Mouse (Mus musculus) cerebellum, adult 2 months (tissue): ENCODE measurements around the gene Itga2b. TPM values are rescaled to one million over a fixed set of nuclear protein-coding genes. Genes with fewer than 3 reads are reported as not detected.

ENCODE experiments used
- DNase-seq, 2 experiments: peaks; one replicate each; pipeline ENCODE4 v3.0.0; 2021
- H3K27ac ChIP-seq: fragments of 200-500 bp; 2 replicates; pipeline ENCODE4 v1.5.1; 2012; ENCODE audit warnings: low read length, control low read depth, inconsistent platforms; ENCODE audit not compliant: insufficient read depth
- H3K27me3 ChIP-seq: fragments of 200-500 bp; 2 replicates; pipeline ENCODE4 v1.6.1; 2012; ENCODE audit warnings: inconsistent platforms, mild to moderate bottlenecking, low read length, moderate library complexity; ENCODE audit not compliant: control insufficient read depth, insufficient read depth
- H3K4me1 ChIP-seq: fragments of 200-500 bp; 2 replicates; pipeline ENCODE4 v1.6.1; 2011; ENCODE audit warnings: low read length; ENCODE audit not compliant: control insufficient read depth, insufficient read depth
- H3K4me3 ChIP-seq: fragments of 200-500 bp; replicated peaks from 2 replicates; pipeline ENCODE3; 2011; ENCODE audit warnings: mild to moderate bottlenecking, low read depth, low read length, control low read depth; ENCODE audit not compliant: insufficient read depth
- CTCF ChIP-seq: fragments of 200-500 bp; IDR thresholded peaks from 2 replicates; pipeline ENCODE4 v1.5.1; 2011; ENCODE audit warnings: low read depth, mild to moderate bottlenecking, control low read depth, low read length, moderate library complexity, borderline replicate concordance; ENCODE audit not compliant: insufficient read depth
- POLR2A ChIP-seq: fragments of 200-500 bp; IDR thresholded peaks from 2 replicates; pipeline ENCODE4 v1.6.1; 2011; ENCODE audit warnings: low read length, control low read depth, borderline replicate concordance; ENCODE audit not compliant: insufficient read depth
- WGBS: fragments of 180-500 bp; shearing (Covaris S2); methylation state at CpG from one replicate; pipeline ENCODE4 v1.1.7; 2018; 5-methylcytosine and 5-hydroxymethylcytosine counted together
- polyA plus RNA-seq: library from polyadenylated mRNA; depleted of rRNA; stranded (reverse); fragments of >200 nt; gene quantifications from 2 replicates; pipeline ENCODE4 v1.2.3, GENCODE M21; 2012

Itga2b gene
- polyA plus RNA-seq, 1 experiment, result 4.0 TPM

GRCm38 (mm10) chr11:102493241-102493640 is 23.3 kb upstream of the Itga2b start:
- H3K27me3 ChIP-seq, result no peaks in the 10 kb centered on the region
- H3K27ac ChIP-seq, result no peak overlapping the region
- H3K4me3 ChIP-seq, result no peak overlapping the region
- DNase-seq, result no peak
- TF ChIP-seq CTCF, result no peak
- 84% methylated on average over 2 of the region's 2 CpGs for WGBS
- no peaks in the 10 kb centered on the region for H3K4me1 ChIP-seq

GRCm38 (mm10) chr11:102487901-102488300 is 18.0 kb upstream of the Itga2b start:
- H3K27ac ChIP-seq, result no peak overlapping the region
- no peaks in the 10 kb centered on the region for H3K27me3 ChIP-seq
- H3K4me1 ChIP-seq, result no peaks in the 10 kb centered on the region
- TF ChIP-seq POLR2A, result no peak
- TF ChIP-seq CTCF, result no peak
- 91% methylated on average over 2 of the region's 2 CpGs for WGBS
- H3K4me3 ChIP-seq, result no peak overlapping the region
- no peak for DNase-seq

DNA sequence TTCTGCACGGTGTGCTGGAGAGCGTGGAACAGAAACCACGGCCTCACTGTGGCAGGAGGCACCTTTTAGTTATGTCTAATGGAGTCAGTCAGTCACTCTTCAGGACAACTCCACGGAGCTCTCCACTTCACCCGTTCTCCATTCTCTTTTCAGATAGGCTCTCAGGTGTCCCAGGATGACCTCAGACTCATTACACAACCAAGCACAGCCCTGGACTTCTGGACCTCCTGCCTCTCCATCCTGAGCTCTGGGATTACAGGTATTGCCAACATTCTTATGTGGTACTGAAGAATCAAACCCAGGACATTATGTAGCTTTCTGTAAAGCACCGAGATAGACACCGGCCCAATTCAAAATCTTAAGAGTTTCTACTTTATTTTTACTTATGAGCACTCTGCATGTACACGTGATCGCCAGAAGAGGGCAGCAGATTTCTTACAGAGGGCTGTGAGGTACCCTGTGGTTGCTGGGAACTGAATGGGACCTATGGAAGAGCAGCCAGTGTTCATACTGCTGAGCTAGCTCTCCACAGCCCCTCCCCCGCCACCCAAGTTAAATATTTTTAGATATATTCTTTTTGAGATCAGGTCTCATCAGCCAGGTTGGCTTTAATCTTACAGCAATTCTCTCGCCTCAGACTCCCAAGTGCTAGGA is 16.9 kb upstream of the Itga2b start:
- TF ChIP-seq CTCF (peak; percentile 65), POLR2A (no peak)
- Histone ChIP-seq H3K27ac (no peak overlapping the region), H3K27me3 (no peaks in the 10 kb centered on the region), H3K4me3 (no peak overlapping the region), H3K4me1 (no peaks in the 10 kb centered on the region)
- 67% methylated on average over 11 of the region's 11 CpGs for WGBS
- DNase-seq, result peak in 1 of 2 experiments; percentile 58

GRCm38 (mm10) chr11:102481779-102482178 is 11.9 kb upstream of the Itga2b start:
- no peak overlapping the region for H3K27ac ChIP-seq
- H3K4me1 ChIP-seq, result no peaks in the 10 kb centered on the region
- no peak for DNase-seq
- WGBS, result 94% methylated on average over 10 of the region's 10 CpGs
- TF ChIP-seq CTCF (no peak), POLR2A (no peak)
- no peak overlapping the region for H3K4me3 ChIP-seq
- H3K27me3 ChIP-seq, result no peaks in the 10 kb centered on the region

DNA sequence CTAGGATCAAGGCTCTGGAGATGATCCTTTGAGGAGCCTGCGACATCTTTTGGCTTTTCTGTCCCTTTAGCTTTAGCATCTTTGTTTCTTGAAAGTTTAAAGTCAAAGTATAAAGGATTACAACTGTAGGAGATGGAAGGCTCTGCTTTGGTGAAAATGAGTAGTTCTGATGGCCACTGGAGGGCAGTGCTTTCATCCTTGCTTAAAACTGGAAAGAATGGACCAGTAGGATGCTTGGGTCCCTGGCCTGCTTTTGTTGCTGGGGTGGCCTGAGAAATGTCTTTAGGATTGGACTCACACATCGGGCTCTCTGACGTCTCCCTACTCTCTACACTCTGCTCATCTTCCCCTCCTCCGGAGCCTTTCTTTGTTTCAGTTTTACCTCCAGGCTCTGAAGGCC is 11.0 kb upstream of the Itga2b start:
- TF ChIP-seq POLR2A (no peak), CTCF (peak; percentile 3; the same call in 1 of the 2 replicates)
- Histone ChIP-seq H3K4me3 (no peak overlapping the region), H3K27me3 (no peaks in the 10 kb centered on the region), H3K4me1 (no peaks in the 10 kb centered on the region), H3K27ac (no peak overlapping the region)
- 85% methylated on average over 4 of the region's 4 CpGs for WGBS
- no peak for DNase-seq

GRCm38 (mm10) chr11:102480111-102480510 is 10.2 kb upstream of the Itga2b start:
- no peaks in the 10 kb centered on the region for H3K27me3 ChIP-seq
- no peak overlapping the region for H3K27ac ChIP-seq
- H3K4me1 ChIP-seq, result no peaks in the 10 kb centered on the region
- H3K4me3 ChIP-seq, result no peak overlapping the region
- no peak for DNase-seq
- no peak for TF ChIP-seq POLR2A
- no peak for TF ChIP-seq CTCF
- WGBS, result 83% methylated on average over 15 of the region's 15 CpGs

GRCm38 (mm10) chr11:102479581-102479980 is 9.7 kb upstream of the Itga2b start:
- DNase-seq, result peak in 1 of 2 experiments; percentile 6
- H3K27ac ChIP-seq, result no peak overlapping the region
- no peaks in the 10 kb centered on the region for H3K4me1 ChIP-seq
- 95% methylated on average over 23 of the region's 23 CpGs for WGBS
- TF ChIP-seq CTCF, result no peak
- no peak for TF ChIP-seq POLR2A
- no peaks in the 10 kb centered on the region for H3K27me3 ChIP-seq
- no peak overlapping the region for H3K4me3 ChIP-seq

DNA sequence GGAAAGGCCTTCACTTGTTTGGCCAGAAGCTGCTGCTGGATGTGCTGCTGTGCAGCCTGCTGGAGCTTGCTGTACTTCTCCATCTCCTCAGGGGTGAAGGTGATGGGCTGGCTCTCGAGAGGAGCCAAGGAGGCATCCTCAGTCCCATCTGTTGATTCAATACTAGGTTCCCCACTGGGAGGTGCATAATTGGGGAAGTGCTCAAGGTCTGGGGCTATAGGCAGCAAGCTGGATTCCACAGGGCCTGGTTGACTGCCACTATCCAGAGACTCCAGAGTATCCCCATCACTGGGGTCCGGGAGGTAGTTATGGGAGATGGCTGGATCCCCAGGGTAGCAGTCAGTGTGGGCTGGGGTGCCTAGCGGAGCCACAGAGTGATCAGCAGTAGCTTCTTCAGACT is 8.7 kb upstream of the Itga2b start:
- DNase-seq, result peak in 1 of 2 experiments; percentile 7
- TF ChIP-seq POLR2A (no peak), CTCF (no peak)
- WGBS, result 58% methylated on average over 3 of the region's 3 CpGs
- Histone ChIP-seq H3K27me3 (no peaks in the 10 kb centered on the region), H3K27ac (no peak overlapping the region), H3K4me3 (no peak overlapping the region), H3K4me1 (no peaks in the 10 kb centered on the region)

- no peak for DNase-seq
- H3K27ac ChIP-seq, result no peak overlapping the region
- WGBS, result 92% methylated on average over 3 of the region's 3 CpGs
- H3K27me3 ChIP-seq, result no peaks in the 10 kb centered on the region
- no peaks in the 10 kb centered on the region for H3K4me1 ChIP-seq
- no peak overlapping the region for H3K4me3 ChIP-seq
- TF ChIP-seq CTCF (no peak), POLR2A (no peak)
These were observed 5.1 kb upstream of the Itga2b start for GRCm38 (mm10) chr11:102475027-102475426.
